Mouse (Mus musculus) kidney, postnatal 0 days (tissue): ENCODE measurements around the gene Gmeb2. TPM values are rescaled to one million over a fixed set of nuclear protein-coding genes. Genes with fewer than 3 reads are reported as not detected.

Experiments
- ATAC-seq: fragments of 200-750 bp; cut with Nextera tagmentation; replicated peaks from 2 replicates; pipeline ENCODE4 v1.8.0; 2017; ENCODE audit warnings: low read depth, moderate number of reproducible peaks, moderate TSS enrichment, moderate library complexity; ENCODE audit not compliant: low FRiP score
- DNase-seq: peaks from one replicate; pipeline ENCODE4 v3.0.0-alpha.2; 2016; ENCODE audit warnings: low spot score
- H3K27ac ChIP-seq: fragments of 300-500 bp; sonication (generic); 2 replicates; pipeline ENCODE4 v1.5.1; 2014; ENCODE audit warnings: mild to moderate bottlenecking
- H3K27me3 ChIP-seq: fragments of 300-500 bp; sonication (generic); 2 replicates; pipeline ENCODE4 v1.6.1; 2014; ENCODE audit warnings: low read length, mixed read lengths; ENCODE audit not compliant: insufficient read depth
- H3K36me3 ChIP-seq: fragments of 300-500 bp; sonication (generic); 2 replicates; pipeline ENCODE4 v1.6.1; 2014; ENCODE audit warnings: low read length, mixed read lengths; ENCODE audit not compliant: insufficient read depth
- H3K4me1 ChIP-seq: fragments of 300-500 bp; sonication (generic); replicated peaks from 2 replicates; pipeline ENCODE4 v1.6.1; 2014; ENCODE audit warnings: antibody characterized with exemption, low read length, mixed read lengths; ENCODE audit not compliant: insufficient read depth
- H3K4me2 ChIP-seq: fragments of 300-500 bp; sonication (generic); 2 replicates; pipeline ENCODE4 v1.6.1; 2014; ENCODE audit warnings: mild to moderate bottlenecking, low read length, moderate library complexity, mixed read lengths
- H3K4me3 ChIP-seq: fragments of 300-500 bp; sonication (generic); replicated peaks from 2 replicates; pipeline ENCODE4 v1.5.1; 2014; ENCODE audit warnings: low read depth, low read length
- H3K9ac ChIP-seq: fragments of 300-500 bp; sonication (generic); 2 replicates; pipeline ENCODE4 v1.6.1; 2014; ENCODE audit warnings: low read depth, low read length
- H3K9me3 ChIP-seq: fragments of 300-500 bp; sonication (generic); replicated peaks from 2 replicates; pipeline ENCODE4 v1.6.1; 2016; ENCODE audit warnings: low read length, inconsistent platforms, mixed read lengths
- CTCF ChIP-seq: IDR thresholded peaks from 2 replicates; pipeline ENCODE4 v1.5.1; 2016; ENCODE audit warnings: antibody characterized with exemption, low read depth, mild to moderate bottlenecking, moderate library complexity
- WGBS: fragments of 180-500 bp; shearing (Covaris S2); extraction: QIAGEN DNeasy Blood & Tissue Kit; methylation state at CpG from one replicate; pipeline ENCODE4 v1.1.7; 2014; 5-methylcytosine and 5-hydroxymethylcytosine counted together
- polyA plus RNA-seq: library from polyadenylated mRNA; unstranded; fragments of >200 nt; fragmentation: Nextera tagmentation; extraction: Ambion mirVana; gene quantifications from 2 replicates; pipeline ENCODE4 v1.2.1, GENCODE M21; 2015

The Gmeb2 gene
- polyA plus RNA-seq, 1 experiment from 2014 or later = 8.1 TPM

GRCm38 (mm10) chr2:181319248-181320102 lies 31.6 kb upstream of the Gmeb2 start, which contains the start of gene Rtel1:
Gene Rtel1 (plus strand): TSS chr2:181319739.
- Histone ChIP-seq H3K9me3 (no peaks in the 10 kb centered on the region), H3K4me2 (peak within 1 kb of the TSS; percentile 70), H3K27me3 (peaks cover 5% of the 10 kb centered on the region), H3K27ac (0 out of 2 replicates have a peak within 1 kb of the TSS, but pooled peaks have one; percentile 15), H3K4me3 (peak within 1 kb of the TSS; percentile 62), H3K9ac (peak within 1 kb of the TSS; percentile 61), H3K36me3 (peaks cover 16% of the 10 kb centered on the region), H3K4me1 (peaks cover 6% of the 10 kb centered on the region)
- WGBS = 5% methylated on average over 40 of the region's 40 CpGs
- ATAC-seq (peak; percentile 91), DNase-seq (peak; percentile 90)
- TF ChIP-seq CTCF = no peak

DNA sequence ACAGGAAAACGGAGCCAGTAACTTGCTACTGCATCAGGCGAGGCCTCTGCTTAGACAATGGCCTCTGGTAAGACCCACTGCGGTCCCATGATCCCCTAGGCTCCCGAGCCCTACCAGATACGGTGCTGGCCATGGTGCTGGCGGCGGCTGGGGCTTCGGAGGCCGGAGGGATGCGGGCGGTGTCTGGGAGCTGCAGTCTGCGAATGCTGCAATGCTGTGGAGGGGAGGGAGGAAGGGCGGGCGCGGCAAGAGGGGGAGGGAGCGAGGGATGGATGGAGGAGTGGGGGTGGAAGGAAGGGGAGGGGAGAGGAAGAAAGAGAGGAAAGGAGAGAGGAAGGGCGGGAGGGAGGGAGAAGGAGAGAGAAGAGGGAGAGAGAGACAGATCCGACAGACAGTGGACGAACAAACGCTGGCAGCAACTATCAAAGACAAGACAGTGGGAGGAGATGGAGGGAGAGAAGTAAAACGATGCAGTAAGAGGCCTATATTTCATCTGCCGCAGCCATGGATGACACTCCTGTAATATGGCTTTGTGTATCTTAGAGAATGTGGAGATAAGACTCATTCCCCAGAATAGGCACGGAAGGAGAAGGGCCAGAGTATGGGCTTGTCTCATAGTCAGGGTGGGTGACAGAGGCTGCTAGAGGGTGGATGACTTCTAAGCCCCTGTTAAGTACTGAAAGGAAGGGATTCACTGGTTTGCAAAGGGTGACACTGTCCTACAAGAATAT lies 26.4 kb upstream of the Gmeb2 start, which contains the start of gene Stmn3:
Gene Stmn3 (minus strand): TSS at position 421 of the 731 bp plus-strand sequence.
- Histone ChIP-seq H3K4me3 (no peak within 1 kb of the TSS), H3K27ac (no peak within 1 kb of the TSS), H3K4me1 (peaks cover 3% of the 10 kb centered on the region; the same call in 1 of the 2 replicates), H3K9me3 (no peaks in the 10 kb centered on the region), H3K36me3 (no peaks in the 10 kb centered on the region), H3K27me3 (peaks cover 15% of the 10 kb centered on the region), H3K9ac (no peak within 1 kb of the TSS), H3K4me2 (peak within 1 kb of the TSS; percentile 33)
- WGBS = 6% methylated on average over 21 of the region's 23 CpGs
- no peak for TF ChIP-seq CTCF
- DNase-seq = peak; percentile 86
- peak; percentile 77; the same call in 1 of the 2 replicates for ATAC-seq

- ATAC-seq = peak; percentile 25; the same call in 1 of the 2 replicates
- peaks cover 15% of the 10 kb centered on the region for H3K27me3 ChIP-seq
- DNase-seq = no peak
- no peak overlapping the region for H3K27ac ChIP-seq
- H3K4me3 ChIP-seq = no peak overlapping the region
- 4% methylated on average over 35 of the region's 35 CpGs for WGBS
- H3K36me3 ChIP-seq = no peaks in the 10 kb centered on the region
- peak overlapping the region; percentile 33 for H3K4me2 ChIP-seq
- 0 out of 2 replicates have a peak, but pooled peaks cover 3% of the 10 kb centered on the region for H3K4me1 ChIP-seq
- no peak for TF ChIP-seq CTCF
- H3K9me3 ChIP-seq = no peaks in the 10 kb centered on the region
- H3K9ac ChIP-seq = no peak overlapping the region
These were observed 25.7 kb upstream of the Gmeb2 start for GRCm38 (mm10) chr2:181313344-181314079.

- H3K27me3 ChIP-seq = peaks cover 15% of the 10 kb centered on the region
These were observed 25.1 kb upstream of the Gmeb2 start for GRCm38 (mm10) chr2:181313006-181313343.

GRCm38 (mm10) chr2:181312435-181312834 lies 24.6 kb upstream of the Gmeb2 start:
- no peak for TF ChIP-seq CTCF
- H3K27ac ChIP-seq = no peak overlapping the region
- no peak overlapping the region for H3K4me2 ChIP-seq
- 93% methylated on average over 3 of the region's 3 CpGs for WGBS
- H3K9me3 ChIP-seq = no peaks in the 10 kb centered on the region
- no peak overlapping the region for H3K4me3 ChIP-seq
- no peak overlapping the region for H3K9ac ChIP-seq
- H3K36me3 ChIP-seq = no peaks in the 10 kb centered on the region
- no peak for ATAC-seq
- H3K4me1 ChIP-seq = 0 out of 2 replicates have a peak, but pooled peaks cover 3% of the 10 kb centered on the region
- peaks cover 15% of the 10 kb centered on the region for H3K27me3 ChIP-seq
- DNase-seq = no peak

More at GRCm38 (mm10) chr2:181313006-181313343, 25.1 kb upstream of the Gmeb2 start:
- ATAC-seq = no peak
- Histone ChIP-seq H3K4me2 (no peak overlapping the region), H3K9me3 (no peaks in the 10 kb centered on the region), H3K36me3 (no peaks in the 10 kb centered on the region), H3K27ac (no peak overlapping the region), H3K4me1 (0 out of 2 replicates have a peak, but pooled peaks cover 3% of the 10 kb centered on the region), H3K9ac (no peak overlapping the region), H3K4me3 (no peak overlapping the region)
- no peak for DNase-seq
- no peak for TF ChIP-seq CTCF
- WGBS = 15% methylated on average over 5 of the region's 5 CpGs
